Mouse (Mus musculus) right cerebral cortex, postnatal 36 days (tissue): ENCODE data around the gene Hsbp1.
"Not testable (repeated sequence)": the region's sequence is repeated elsewhere in the genome, so short reads cannot be mapped to it uniquely, and the experiment has no call there.

Experiments used
- DNase-seq, 2 experiments: peaks; one replicate each; pipeline ENCODE4 v3.0.0; 2022; ENCODE audit warnings: low spot score in 2 of 2, mixed read lengths in 1 of 2

Gene Hsbp1

GRCm38 (mm10) chr8:119344190-119344856 is at the start of gene Hsbp1:
Gene Hsbp1, plus strand, starts transcription at chr8:119344488.
- peak; percentile 96 to 97 for DNase-seq

GRCm38 (mm10) chr8:119295477-119295876 is 48.8 kb upstream of the Hsbp1 start:
- no peak for DNase-seq

GRCm38 (mm10) chr8:119297752-119298151 is 46.5 kb upstream of the Hsbp1 start:
- DNase-seq: not testable (repeated sequence)

GRCm38 (mm10) chr8:119300335-119300734 is 44.0 kb upstream of the Hsbp1 start:
- no peak for DNase-seq

GRCm38 (mm10) chr8:119304196-119304595 is 40.1 kb upstream of the Hsbp1 start:
- DNase-seq: peak in 1 of 2 experiments; percentile 28

- DNase-seq: no peak
These were observed 32.9 kb upstream of the Hsbp1 start for GRCm38 (mm10) chr8:119311412-119311811.

- DNase-seq: no peak
These were observed 21.1 kb upstream of the Hsbp1 start for GRCm38 (mm10) chr8:119323215-119323614.

GRCm38 (mm10) chr8:119339546-119339945 is 4.7 kb upstream of the Hsbp1 start:
- DNase-seq: no peak

- DNase-seq: no peak
These were observed 682 bp upstream of the Hsbp1 start for GRCm38 (mm10) chr8:119343606-119344005.

GRCm38 (mm10) chr8:119345029-119345682 is 868 bp downstream of the Hsbp1 start:
- no peak for DNase-seq

GRCm38 (mm10) chr8:119345683-119346075 is 1.4 kb downstream of the Hsbp1 start:
- DNase-seq: no peak

GRCm38 (mm10) chr8:119351647-119352046 is 7.4 kb downstream of the Hsbp1 start:
- no peak for DNase-seq

GRCm38 (mm10) chr8:119352977-119353658 is 8.8 kb downstream of the Hsbp1 start:
- no peak for DNase-seq

- no peak for DNase-seq
These were observed 9.4 kb downstream of the Hsbp1 start for GRCm38 (mm10) chr8:119353659-119354023.

GRCm38 (mm10) chr8:119356631-119357030 is 12.3 kb downstream of the Hsbp1 start:
- not testable (repeated sequence) for DNase-seq

GRCm38 (mm10) chr8:119358175-119358574 is 13.9 kb downstream of the Hsbp1 start:
- no peak for DNase-seq

- no peak for DNase-seq
These were observed 14.5 kb downstream of the Hsbp1 start for GRCm38 (mm10) chr8:119358836-119359235.

- no peak for DNase-seq
These were observed 16.5 kb downstream of the Hsbp1 start for GRCm38 (mm10) chr8:119360686-119361295.

GRCm38 (mm10) chr8:119374716-119375115 is 30.4 kb downstream of the Hsbp1 start:
- DNase-seq: not testable (repeated sequence)

- DNase-seq: no peak
These were observed 34.2 kb downstream of the Hsbp1 start for GRCm38 (mm10) chr8:119378476-119378875.

GRCm38 (mm10) chr8:119380619-119381018 is 36.3 kb downstream of the Hsbp1 start:
- no peak for DNase-seq

- DNase-seq: peak; percentile 54 to 59
These were observed 40.2 kb downstream of the Hsbp1 start for GRCm38 (mm10) chr8:119384478-119384877.
